Mouse (Mus musculus) liver, postnatal 0 days (tissue): ENCODE data around the gene Klra17.
"Not testable (repeated sequence)": the region's sequence is repeated elsewhere in the genome, so short reads cannot be mapped to it uniquely, and the experiment has no call there.

Source experiments
- CTCF ChIP-seq: sonication (generic); IDR thresholded peaks from 2 replicates; pipeline ENCODE4 v1.5.1; 2016; ENCODE audit warnings: antibody characterized with exemption, low read depth
- EP300 ChIP-seq: IDR thresholded peaks from 2 replicates; pipeline ENCODE4 v1.6.1; 2016; ENCODE audit warnings: antibody characterized with exemption, low read depth, mild to moderate bottlenecking

GRCm38 (mm10) chr6:129917476-129917946, 41.0 kb upstream of the Klra17 start, which contains the start of gene Klra5:
- TF ChIP-seq EP300, CTCF: not testable (repeated sequence)
